Mouse (Mus musculus): ENCODE data around the gene Ptprd.
"Not testable (repeated sequence)": the region's sequence is repeated elsewhere in the genome, so short reads cannot be mapped to it uniquely, and the experiment has no call there.

Gene Ptprd

DNA sequence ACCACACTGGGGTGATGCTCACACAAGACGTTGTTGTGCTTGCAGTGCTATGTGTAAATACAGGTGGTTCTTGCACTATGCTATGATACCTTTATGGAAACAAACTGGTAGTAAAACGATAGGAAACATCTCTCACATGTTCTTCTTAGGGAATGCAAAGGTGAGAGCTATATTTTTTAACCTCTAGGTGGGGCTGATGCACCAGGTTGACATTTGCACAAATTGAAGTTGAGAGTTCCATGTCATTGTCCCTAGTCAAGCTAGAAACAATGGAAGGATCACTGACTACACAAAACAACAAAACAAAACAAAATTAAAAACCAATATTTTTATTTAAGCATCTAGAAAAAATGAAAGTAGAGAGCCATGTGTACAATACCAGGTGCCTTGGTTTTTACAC lies 250.1 kb downstream of the Ptprd start:
- no peak for DNase-seq (ENCODE audit: low read depth, low spot score)

GRCm38 (mm10) chr4:77889489-77889888 lies 322.3 kb downstream of the Ptprd start:
- DNase-seq (ENCODE audit: low read depth, low spot score), result no peak

DNA sequence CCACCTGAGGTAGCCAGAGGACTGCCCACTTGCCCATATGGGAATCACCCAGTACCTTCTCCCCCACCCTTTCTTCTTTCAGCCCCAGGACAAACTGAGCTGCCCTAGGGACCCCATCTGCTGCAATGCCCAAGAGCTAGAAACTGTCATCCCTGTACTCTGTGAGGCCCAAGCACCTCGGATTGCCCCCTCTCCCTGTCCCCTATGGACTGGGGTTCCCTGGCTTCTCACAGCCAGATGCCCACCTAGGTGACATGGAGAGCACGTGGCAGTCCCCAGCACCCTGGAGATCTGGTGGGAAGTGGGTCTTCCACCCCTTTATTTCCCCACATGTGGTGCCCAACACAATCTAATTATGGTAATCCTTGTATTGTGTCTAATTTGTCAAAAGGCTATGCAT lies 331.5 kb downstream of the Ptprd start:
- DNase-seq (ENCODE audit: low read depth, low spot score), result no peak

DNA sequence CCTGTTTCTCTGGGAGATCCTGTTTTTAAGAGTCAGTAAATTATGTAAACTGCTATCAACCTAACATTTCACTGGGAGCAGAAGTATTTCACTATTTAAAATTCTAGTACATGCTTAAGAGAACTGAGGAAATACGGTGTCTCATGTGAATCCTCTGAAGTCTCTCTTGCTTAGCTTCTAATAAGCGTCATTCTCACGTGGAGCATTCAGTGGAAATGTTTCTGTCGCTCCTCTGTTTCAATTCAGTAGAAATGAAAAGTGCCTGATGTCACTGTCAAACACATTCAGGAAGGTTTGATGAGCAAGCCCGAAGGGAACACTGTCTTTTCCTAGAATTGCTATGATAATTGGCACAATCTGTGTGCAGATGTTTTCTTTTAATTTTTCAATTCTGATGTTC lies 350.5 kb downstream of the Ptprd start:
- no peak for DNase-seq (ENCODE audit: low read depth, low spot score)

DNA sequence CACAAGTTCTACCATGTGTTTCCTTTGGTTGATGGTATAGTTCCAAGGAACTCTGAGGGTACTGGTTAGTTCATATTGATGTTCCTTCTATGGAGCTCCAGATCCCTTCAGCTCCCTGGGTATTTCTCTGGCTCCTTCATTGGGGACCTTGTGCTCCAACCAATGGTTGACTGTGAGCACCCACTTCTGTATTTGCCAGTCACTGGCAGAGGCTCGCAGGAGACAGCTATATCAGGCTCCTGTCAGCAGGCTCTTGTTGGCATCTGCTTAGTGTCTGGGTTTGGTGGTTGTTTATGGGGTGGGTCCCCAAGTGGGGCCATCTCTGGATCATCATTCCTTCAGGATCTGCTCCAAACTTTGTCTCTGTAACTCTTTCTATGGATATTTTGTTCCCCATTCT lies 414.4 kb downstream of the Ptprd start:
- not testable (repeated sequence) for DNase-seq (ENCODE audit: low read depth, low spot score)

- DNase-seq (ENCODE audit: low read depth, low spot score), result no peak
These were observed 434.5 kb downstream of the Ptprd start for GRCm38 (mm10) chr4:77777237-77777636.

DNA sequence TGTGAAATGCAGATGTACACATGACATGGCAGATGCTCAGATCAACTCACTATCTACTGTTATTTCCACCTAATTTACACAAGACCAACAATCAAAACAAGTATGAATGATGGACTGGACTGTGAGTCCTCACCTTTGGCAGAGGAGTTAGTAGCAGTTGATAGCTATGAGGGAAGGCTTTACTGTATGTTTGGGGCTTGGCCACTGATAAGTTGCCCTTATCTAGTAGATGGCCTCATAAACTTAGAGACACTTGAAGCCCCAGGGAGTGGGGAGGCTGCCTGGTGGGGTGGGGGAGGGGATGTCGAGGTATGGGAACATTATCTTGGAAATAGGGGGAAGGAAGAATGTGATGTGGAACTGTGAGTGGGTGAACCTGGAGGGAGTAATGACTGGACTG lies 448.0 kb downstream of the Ptprd start:
- DNase-seq (ENCODE audit: low read depth, low spot score), result no peak

DNA sequence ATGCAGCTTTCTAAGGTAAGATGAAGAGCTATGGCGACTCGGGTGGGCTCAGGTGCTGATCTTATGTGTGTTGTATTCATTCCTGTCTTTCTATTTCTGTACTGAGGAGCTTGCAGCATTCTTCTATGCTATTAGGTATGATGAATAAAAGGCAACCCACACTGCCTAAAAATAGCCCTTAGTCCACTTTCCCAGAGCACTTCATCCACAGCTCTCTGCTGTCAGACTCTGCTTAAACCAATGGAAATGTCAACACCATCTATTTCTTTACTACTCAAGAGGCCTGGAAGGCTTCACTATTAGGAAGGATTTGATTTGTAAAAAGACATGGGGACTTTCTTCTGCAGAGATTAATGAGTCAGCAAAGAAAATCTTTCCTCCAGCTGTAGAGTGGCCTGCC lies 468.4 kb downstream of the Ptprd start:
- DNase-seq (ENCODE audit: low read depth, low spot score), result no peak

DNA sequence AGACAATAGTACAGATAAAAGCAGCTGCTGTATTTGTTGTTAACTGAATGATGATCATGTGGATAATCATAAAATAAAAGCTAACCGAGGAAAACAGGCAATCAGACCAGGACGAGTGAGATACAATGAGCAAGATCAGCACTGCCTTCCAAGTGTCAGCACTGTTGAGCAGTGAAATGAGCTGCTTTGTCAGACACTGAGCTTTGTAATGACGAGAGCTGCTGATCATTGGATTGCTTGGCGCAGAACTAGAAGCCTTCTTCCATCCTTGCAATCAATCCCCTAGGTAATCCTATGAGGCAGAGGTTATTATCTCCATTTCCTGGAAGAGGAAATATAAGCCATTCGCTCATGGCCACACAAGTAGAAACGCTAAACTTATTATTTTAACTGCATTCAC lies 489.9 kb downstream of the Ptprd start:
- no peak for DNase-seq (ENCODE audit: low read depth, low spot score)

GRCm38 (mm10) chr4:77717792-77718191 lies 494.0 kb downstream of the Ptprd start:
- DNase-seq (ENCODE audit: low read depth, low spot score), result no peak

DNA sequence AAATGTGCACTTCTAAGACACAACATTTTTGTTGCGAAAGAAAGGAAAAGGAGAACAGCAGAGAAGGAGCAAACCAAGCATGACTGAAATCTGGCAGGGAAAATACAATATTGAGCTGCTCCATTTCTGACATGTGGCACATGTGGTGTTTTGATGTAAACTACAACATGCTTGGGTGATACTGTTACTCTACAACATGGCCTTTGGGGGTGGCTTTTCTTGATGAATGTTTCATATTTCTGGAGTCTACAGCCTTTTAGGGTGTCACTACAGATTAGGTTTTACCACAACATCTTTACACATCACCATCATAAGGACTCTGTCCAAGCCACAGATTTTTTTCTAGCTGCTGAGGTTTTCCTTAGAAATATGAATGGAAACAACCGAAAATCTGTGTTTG lies 501.5 kb downstream of the Ptprd start:
- DNase-seq (ENCODE audit: low read depth, low spot score), result no peak

DNA sequence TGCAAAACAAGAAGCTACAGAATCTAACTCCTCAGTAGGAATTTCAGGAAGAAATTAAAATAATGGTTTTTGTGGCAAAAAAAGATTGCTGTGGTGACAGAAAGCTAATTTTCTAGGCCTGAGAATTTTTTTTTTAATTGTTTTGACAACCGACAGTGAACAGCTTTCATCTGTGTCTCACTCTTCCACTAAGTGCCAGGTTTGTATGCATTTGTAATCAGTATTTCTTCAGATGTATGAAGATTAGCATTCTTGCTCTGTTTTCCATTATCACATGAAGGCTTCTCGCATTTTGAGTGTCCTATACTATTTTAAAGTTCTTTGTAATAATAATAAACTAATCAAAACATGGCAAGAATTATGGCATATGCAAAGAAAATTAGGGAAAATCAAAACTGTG lies 513.5 kb downstream of the Ptprd start:
- DNase-seq (ENCODE audit: low read depth, low spot score), result no peak

DNA sequence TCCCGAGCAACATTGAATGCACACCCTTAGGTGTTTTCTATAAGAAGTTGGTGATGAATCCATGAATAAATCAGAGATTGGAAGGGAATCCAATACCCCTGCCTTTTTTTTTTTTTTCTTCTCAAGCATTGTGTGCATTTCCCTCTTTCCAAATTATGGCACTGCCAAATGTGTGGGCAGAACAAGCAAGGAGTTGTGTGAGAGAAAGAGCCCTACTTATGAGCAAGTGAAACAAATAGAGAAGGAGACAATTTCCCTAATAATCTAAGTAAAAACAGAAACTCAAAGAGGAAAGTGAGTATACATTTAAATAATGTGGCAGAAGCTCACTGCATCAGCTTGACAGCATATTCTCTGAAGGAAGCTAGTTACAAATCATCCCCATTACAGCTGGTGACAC lies 536.0 kb downstream of the Ptprd start:
- no peak for DNase-seq (ENCODE audit: low read depth, low spot score)

GRCm38 (mm10) chr4:77664761-77665160 lies 547.0 kb downstream of the Ptprd start:
- DNase-seq (ENCODE audit: low read depth, low spot score), result no peak

DNA sequence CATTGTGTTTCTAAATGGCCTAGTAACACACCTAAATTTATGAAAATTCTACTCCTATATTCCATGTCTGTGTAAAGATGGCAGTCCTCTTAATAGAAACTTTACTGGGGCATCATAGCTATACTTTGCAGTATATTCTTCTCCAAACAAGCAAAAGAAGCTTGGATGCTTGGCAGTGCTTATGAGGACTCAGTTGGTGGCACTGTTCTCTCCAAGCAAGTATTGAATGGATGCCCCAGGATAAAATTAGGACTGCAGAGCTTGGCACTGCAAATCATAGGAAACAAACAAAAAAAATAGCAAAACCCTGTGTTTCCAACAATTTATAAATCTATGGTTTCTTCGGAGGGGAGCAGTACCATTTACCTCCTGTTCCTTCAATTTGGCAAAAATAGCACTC lies 549.5 kb downstream of the Ptprd start:
- DNase-seq (ENCODE audit: low read depth, low spot score), result no peak

GRCm38 (mm10) chr4:77655669-77656068 lies 556.1 kb downstream of the Ptprd start:
- DNase-seq (ENCODE audit: low read depth, low spot score), result no peak

DNA sequence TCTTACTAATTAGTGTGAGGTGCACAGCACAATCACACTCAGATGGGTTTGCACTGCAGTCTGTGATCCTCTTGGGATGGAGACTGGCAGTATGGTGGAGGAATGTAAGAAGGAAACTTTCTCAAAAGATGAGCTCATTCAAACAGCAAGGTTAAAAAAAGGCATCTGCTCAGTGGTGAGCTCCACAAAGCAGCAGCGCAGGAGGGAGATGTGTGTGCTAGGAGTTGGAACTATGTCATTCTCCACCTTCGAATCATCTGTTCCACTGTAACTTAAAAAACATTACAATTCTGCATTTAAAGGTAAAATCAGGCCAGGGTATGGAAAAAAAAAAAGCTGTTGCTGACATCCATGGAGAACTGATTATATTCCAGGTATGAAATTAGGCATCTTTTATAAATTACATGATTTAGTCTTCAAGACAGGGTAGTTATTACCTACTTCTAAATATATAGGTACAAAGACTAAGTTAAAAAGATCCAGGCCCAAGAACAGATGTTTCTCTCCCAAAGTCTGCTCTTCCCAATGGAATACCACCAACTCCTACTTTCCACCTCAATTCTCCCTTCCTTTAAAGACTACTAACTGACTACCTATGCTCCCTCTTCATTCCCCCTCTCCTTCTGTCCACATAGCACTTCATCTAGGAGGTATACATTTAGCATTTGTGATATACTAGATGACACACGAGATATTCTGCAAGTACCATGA lies 562.0 kb downstream of the Ptprd start:
- DNase-seq (ENCODE audit: low read depth, low spot score), result no peak

DNA sequence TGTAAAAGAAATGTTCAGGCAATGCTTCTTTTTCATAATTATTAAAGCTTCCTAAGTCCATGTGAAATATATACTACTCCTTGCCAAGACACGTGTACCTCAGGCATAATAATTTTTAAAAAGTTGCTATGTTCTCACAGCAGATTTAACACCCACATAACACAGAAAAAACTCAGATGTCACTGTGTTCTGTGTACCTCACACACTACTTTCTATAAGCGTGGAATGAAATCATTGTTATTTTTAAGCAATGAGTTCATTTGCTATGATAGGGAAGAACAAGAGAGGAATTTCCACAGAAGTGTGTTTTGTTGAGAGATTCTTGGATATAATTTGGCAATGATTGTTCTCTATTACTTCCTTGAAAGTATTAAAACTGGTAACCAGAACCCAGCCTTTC lies 562.9 kb downstream of the Ptprd start:
- DNase-seq (ENCODE audit: low read depth, low spot score), result no peak

DNA sequence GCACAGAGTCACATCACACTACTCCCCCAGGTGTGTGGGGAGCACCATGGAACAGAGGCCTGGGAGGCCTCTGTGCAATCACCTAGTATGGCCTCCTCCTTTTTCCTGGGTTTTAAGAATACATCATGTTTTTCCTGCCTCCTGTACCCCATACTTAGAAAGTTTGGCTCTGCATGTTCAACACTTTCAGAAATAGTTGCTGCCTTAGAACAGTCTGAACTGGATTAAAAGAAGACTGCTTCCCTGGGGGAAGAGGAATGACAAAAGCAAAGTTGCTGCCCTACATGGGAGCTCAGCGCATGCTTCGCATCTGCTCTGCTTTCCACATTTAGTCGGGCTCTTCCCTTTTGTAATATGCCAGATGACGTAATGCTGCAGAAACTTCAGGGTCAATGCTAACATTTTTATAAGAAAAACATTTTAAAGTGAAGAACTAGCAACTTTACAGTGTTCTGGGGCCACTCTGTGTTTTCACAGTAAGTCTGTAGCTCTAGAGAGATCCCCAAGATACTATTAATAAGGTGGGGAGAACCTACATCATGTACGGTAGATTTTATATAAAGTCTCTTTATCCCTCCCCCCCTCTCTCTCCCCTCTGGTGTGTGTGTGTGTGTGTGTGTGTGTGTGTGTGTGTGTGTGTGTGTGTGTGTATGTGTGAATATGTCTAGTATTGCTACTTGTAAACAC lies 564.2 kb downstream of the Ptprd start:
- DNase-seq (ENCODE audit: low read depth, low spot score), result no peak

GRCm38 (mm10) chr4:77644435-77644834 lies 567.3 kb downstream of the Ptprd start:
- DNase-seq (ENCODE audit: low read depth, low spot score), result no peak

- no peak for DNase-seq (ENCODE audit: low read depth, low spot score)
These were observed 571.7 kb downstream of the Ptprd start for GRCm38 (mm10) chr4:77640022-77640421.

GRCm38 (mm10) chr4:77613129-77613528 lies 598.6 kb downstream of the Ptprd start:
- no peak for DNase-seq (ENCODE audit: low read depth, low spot score)

DNA sequence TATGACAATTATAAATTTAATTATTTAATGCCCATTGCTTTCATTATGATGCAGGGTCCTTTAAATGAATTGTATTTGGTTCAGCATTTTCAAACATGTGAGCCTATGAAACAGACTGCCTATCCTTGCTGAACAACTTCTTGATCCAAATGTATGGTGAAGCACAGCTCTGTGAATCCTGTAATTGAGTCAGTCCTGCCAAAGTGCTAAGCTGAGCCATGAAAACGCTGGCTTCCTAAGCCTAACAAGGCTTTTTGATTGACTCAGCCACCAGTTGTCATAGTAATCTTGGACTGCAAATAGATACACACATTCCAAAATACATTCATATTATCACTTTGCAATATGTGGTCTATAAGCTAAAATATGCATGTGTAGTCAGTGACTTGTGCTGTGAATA lies 625.1 kb downstream of the Ptprd start:
- DNase-seq (ENCODE audit: low read depth, low spot score), result no peak

- no peak for DNase-seq (ENCODE audit: low read depth, low spot score)
These were observed 625.5 kb downstream of the Ptprd start for GRCm38 (mm10) chr4:77586222-77586621.

All from retina, adult 2 months (tissue).